Mouse (Mus musculus): ENCODE measurements around the gene Nck2. TPM values are rescaled to one million over a fixed set of nuclear protein-coding genes. Genes with fewer than 3 reads are reported as not detected.

Nck2 gene
- total RNA-seq, 2 experiments from 2014 or later = 38.7 to 38.8 TPM

DNA sequence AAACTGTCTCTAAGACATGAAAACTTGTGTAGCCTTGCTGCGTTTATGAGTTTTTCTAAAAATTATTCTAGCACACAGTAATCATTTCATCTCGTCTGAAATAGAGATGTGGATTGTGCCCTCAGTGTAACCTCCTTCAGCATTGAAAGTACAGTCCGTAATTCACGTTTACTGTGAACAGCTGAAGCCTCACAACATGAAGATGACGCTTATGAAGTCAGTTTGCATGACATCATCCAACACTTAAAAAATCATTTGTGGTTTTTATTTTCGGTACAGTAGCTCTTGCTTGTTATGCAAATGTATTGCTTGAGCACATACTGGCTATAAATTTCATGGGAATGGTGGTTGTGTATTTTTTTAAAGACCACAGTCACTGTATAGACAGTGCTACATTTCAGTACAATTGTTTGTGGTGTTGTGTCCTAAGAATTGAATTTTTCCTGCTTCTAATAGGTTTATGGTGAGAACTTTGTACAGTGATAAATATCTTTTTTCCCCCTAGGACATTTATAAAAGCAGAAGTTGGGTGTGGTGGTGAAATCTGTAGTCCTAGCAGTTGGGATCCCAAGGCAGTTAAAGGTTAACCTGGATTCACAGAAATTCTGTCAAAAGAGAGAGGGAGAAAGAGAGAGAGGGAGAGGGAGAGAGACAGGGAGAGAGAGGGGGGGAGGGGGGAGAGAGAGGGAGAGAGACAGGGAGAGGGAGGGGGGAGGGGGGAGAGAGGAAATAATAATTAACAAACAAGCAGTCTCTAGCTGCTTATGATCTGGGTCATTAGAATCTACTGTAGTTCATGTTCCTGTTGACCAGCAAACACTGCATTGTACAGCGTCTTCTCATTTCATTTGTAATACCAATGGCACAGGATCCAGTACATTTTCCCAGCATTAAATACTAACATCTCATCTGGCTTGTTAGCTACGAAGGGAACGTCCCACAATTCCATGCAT lies 14.2 kb upstream of the Nck2 start:
- intact Hi-C loops (cut with DNase I) = no loop called here
- no peak for DNase-seq (ENCODE audit: low spot score in 2 of 2)

GRCm38 (mm10) chr1:43433853-43434252 lies 10.5 kb upstream of the Nck2 start:
- no peak for DNase-seq (ENCODE audit: low spot score in 2 of 2)
- intact Hi-C loops (cut with DNase I) = no loop called here

DNA sequence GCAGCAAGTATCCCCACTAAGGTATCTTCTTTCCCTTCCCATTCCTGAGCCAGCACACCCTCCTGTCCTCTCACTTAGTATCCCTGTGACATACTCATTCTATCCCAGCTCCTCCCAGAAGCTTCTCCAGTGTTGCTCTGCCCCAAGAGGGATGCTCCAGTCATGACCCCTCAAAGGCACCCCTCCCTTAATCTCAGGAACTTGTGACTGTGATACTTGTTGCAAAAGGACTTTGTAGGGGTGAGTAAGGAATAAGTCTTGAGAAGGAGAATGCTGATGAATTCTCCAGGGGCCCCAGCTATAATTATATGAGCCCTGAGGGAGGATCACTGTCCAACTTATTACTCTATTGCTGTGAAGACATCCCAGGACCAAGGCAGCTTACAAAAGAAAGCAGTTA lies 7.8 kb upstream of the Nck2 start:
- intact Hi-C loops (cut with DNase I) = no loop called here
- no peak for DNase-seq (ENCODE audit: low spot score in 2 of 2)

DNA sequence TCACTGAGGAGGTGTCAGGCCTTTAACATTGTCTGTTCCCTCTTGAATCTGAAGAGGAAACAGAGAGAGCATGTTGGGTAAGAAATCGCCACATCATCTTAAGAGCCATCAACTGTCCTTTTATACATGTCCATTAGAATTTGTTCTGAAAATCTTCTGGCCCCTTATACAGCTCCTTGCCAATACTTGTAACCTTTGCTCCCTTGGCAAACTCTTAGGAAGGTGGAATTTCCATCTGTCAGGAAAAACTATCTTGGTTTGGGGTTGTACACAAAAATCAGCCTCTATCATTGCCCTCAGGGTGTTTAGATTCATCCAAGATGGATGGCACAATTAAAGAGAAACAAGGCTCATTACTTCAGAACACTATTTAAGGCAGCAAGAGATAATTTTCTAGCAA lies 5.1 kb upstream of the Nck2 start:
- intact Hi-C loops (cut with DNase I) = no loop called here
- DNase-seq (ENCODE audit: low spot score in 2 of 2) = no peak

- intact Hi-C loops (cut with DNase I) = loop anchor here (10.0 kb wide), 1 partner anchor 292 kb away; the partner anchor contains the start of gene 1500015O10Rik
- no peak for DNase-seq (ENCODE audit: low spot score in 2 of 2)
These were observed 1.8 kb upstream of the Nck2 start for GRCm38 (mm10) chr1:43442568-43442967.

DNA sequence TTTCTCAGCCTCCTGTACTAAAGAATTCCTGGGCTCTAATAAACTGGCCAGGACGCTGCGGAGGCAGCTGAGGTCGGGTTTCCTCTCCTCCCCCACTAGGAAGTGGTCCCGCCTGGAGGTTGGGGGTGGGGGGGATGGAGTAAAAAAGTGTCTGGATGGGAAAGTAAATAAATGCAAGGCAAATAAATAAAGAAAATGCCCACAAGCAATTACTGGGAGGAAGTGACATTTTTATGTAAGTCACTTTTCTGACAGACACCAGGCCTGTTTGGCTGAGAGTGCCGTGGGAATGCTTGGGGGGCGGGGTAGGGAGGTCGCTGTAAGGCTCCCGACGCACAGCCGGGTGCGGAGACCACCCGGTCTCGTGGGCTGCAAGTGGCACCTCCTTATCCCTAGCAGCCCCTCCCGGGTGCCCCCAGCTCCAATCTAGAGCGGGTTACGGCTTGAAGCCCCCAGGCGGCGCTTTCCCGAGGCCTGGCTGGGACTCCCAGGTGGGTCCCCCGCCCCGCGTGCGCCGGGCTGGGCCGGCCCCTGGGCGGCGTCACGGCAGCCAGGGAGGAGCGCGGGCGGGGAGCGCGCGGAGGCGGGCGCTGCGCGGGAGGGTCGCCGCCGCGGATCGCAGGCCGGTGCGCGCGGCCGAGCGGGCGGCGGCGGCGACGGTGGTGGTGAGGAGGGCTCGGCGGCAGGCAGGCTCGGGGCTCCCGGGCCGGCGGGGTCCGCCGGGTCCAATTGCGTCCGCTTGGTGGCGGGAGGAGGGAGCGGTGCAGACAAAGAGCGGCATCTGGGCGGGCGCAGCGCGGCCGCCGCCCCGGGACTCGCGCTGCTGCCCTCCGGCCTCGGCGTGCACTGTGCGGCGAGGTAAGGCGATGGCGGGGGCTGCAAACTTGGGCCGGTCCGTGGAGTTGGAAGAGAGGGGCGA lies 1.1 kb downstream of the Nck2 start:
- intact Hi-C loops (cut with DNase I) = loop anchor here (1.0 to 10.0 kb wide), 4 partner anchors 24 to 289 kb away; partner anchors contain the start of gene 1500015O10Rik
- peak; percentile 78 to 85 for DNase-seq (ENCODE audit: low spot score in 2 of 2)

GRCm38 (mm10) chr1:43446089-43446533 lies 1.7 kb downstream of the Nck2 start:
- intact Hi-C loops (cut with DNase I) = loop anchor here (5.0 to 10.0 kb wide), 3 partner anchors 84 to 289 kb away; partner anchors contain the start of gene 1500015O10Rik
- peak; percentile 41 to 52 for DNase-seq (ENCODE audit: low spot score in 2 of 2)

DNA sequence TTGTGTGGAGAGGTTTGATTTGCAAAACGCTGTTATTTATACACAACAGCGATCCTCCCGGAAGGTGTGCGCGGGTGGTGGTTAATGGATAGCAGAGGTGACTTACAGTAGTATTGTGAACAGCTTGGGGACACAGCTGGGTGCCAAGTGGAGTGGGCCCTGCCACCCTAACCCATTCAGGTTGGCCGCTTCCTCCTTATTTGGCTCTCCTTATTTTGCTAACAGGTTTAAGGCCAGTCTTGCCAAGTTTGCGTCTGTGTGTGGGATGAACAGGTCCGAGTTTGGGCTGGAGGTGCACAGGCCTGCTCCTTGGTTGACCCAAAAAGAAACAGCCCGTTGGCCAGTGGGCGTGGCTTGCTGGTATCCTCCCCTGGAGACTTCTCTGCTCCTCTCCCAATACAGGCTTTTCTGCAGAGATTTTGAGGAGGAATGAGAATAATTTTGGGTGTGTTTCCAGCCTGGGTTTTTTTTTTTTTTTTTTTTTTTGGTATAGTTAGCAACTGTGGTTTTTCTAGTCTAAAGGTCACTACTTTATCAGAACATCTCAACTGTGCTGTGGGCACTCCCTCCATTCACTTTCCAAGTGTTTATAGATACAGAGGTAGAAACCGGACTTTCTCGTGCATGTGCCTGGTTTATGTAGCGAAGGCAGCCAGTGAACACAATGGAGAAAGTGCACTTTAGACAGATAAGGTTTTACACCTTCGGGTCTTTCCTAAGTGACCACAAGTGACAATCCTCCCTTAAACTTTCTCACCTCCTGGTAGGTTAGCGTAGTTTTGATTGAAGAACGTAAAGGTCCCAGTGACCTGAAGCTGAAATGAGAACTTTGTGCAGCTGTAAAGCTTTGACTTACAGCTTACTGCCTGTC lies 2.6 kb downstream of the Nck2 start:
- no peak for DNase-seq (ENCODE audit: low spot score in 2 of 2)
- intact Hi-C loops (cut with DNase I) = loop anchor here (5.0 to 10.0 kb wide), 3 partner anchors 85 to 288 kb away; partner anchors contain the start of gene 1500015O10Rik

DNA sequence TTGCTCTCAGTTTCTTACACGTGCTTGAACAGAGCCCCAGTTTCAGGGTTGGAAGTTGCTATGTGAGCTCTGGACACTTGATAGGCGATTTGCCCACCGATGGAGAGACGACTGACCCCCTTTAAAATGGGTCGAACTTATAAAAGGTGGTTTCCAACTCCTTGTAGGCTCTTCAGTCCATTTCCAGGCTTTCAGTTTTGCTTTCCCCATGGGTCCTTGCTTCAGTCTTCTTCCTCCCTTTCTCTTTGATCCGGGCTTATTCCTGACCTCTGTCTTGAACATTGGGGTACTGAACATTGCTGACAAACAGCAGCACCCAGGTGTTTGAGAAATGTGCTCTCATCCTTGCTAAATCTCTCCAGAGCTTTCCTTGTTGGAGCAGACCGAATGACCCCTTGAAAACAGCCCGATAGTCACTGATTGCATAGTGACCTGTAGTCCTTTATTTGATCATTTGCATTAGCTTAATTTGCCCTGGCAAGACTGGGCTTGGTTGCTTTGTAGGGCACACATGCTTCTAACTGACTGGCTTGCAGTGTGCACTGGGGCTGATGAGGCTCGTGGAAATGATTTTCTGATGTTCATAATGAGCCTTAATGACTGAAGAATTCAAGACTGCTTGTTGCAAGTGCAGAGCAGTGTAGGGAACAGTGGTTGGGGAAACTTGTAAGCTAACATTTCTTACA lies 3.4 kb downstream of the Nck2 start:
- intact Hi-C loops (cut with DNase I) = loop anchor here (5.0 to 10.0 kb wide), 3 partner anchors 85 to 287 kb away; partner anchors contain the start of gene 1500015O10Rik
- DNase-seq (ENCODE audit: low spot score in 2 of 2) = no peak

DNA sequence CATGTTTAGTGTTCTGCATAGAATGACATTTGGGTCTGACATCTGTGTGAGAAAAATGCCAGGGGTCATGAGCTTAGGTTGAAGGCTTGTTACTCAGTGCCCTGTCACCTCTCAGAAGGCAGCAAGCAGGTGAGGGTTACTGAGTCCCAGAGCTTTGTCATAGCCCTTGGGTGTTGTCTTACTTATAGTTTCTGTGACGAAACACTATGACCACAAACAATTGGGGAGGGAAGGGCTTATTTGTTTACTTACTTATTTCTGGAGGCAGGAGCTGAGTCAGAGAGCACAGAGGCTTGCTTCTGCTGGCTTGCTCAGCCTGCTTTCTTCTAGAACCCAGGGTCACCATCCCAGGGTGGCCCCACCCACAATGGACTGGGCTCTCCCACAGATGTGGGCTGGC lies 6.4 kb downstream of the Nck2 start:
- no peak for DNase-seq (ENCODE audit: low spot score in 2 of 2)
- intact Hi-C loops (cut with DNase I) = no loop called here

- no peak for DNase-seq (ENCODE audit: low spot score in 2 of 2)
- intact Hi-C loops (cut with DNase I) = no loop called here
These were observed 9.3 kb downstream of the Nck2 start for GRCm38 (mm10) chr1:43453683-43454082.

DNA sequence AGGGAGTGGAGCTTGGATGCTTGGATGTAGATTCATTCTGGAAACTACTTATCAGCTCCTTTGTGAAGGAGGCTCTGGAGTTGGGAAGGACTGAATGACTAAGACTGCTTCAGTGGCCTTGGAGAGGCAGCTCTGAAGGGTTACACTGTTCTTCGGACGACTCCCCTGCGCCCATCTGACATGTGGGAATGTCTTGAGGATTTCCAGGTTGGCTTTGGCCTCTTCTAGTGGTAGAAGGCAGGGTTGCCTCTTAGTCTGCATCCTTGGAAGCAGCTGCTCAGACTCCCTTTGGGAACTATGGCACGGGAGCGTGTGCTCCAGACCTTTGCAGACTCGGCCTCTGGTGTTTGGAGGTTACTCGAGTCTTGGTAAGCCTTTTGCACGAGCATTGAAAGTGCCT lies 10.4 kb downstream of the Nck2 start:
- intact Hi-C loops (cut with DNase I) = no loop called here
- DNase-seq (ENCODE audit: low spot score in 2 of 2) = no peak

- DNase-seq (ENCODE audit: low spot score in 2 of 2) = no peak
- intact Hi-C loops (cut with DNase I) = no loop called here
These were observed 10.8 kb downstream of the Nck2 start for GRCm38 (mm10) chr1:43455196-43455595.

DNA sequence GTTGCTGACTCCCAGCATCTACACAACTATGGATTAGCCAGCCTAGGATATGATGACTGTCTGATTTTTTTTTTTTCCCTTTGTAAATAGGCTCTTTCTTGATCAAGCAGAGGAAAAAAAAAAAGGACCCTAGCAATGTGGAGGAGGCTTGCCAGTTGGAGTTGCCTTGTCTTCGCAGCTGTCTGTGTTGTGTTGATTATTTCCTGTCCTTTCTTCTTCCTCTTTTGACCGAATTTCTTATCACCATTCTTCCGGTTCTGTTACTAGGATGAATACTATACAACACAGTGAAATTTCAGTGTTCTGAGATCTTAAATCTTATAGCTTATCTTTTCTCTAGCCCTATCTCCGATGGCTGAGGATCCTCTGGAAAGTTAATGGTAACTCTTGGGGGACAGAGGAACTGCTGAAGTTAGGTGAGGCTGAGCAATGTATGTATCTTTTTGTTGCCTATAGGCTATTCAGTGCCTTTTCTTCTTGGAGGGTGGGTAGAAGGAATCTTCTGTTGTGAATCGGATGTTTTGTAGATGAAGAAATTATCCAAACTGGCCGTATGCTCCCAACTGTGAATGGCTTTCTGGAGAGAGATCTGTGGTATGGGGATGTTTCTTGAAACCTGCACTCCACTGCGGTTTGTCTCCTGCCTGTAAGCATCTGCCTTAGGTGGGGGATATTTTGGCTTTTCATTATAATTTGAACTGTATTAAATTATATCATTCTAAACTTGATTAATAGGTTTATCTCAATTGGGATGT lies 12.8 kb downstream of the Nck2 start:
- no peak for DNase-seq (ENCODE audit: low spot score in 2 of 2)
- intact Hi-C loops (cut with DNase I) = no loop called here

DNA sequence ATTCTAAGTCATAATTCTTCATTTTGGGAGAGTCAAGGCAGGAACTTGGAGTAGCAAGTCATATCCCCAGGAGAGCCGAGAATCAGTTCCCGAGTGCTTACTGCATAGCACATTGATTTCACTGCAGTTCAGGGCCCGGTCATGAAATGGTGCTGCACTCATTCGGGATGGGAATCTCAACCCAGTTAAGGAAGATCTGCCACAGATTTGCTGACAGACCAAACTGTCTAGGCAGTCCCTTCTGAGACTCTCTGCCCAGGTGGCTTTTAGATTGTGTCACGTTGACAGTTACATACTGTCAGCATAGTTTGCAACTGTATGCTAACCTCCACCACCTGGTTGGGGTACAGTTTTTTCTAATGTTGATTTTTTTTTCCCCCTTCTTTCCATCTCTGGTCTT lies 16.1 kb downstream of the Nck2 start:
- intact Hi-C loops (cut with DNase I) = no loop called here
- no peak for DNase-seq (ENCODE audit: low spot score in 2 of 2)

DNA sequence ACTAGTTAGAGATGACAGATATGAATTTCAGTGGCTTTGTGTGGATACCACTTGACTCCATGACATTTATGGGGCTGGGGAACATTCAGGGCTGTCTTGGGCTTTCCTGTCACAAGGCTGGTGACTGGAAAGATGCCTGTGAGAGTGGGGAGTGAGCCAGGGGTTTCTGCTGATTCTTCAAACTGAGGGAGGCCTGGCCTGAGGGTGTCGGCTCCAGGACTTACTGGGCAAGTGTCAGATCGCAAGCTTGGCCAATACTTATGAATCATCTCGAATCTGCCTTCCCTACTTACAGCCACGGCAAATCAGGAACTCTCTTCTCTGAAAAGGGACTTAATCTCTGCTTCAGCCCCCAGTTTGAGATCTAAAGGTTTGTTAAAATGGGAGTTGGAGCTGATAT lies 18.3 kb downstream of the Nck2 start:
- intact Hi-C loops (cut with DNase I) = no loop called here
- no peak for DNase-seq (ENCODE audit: low spot score in 2 of 2)

DNA sequence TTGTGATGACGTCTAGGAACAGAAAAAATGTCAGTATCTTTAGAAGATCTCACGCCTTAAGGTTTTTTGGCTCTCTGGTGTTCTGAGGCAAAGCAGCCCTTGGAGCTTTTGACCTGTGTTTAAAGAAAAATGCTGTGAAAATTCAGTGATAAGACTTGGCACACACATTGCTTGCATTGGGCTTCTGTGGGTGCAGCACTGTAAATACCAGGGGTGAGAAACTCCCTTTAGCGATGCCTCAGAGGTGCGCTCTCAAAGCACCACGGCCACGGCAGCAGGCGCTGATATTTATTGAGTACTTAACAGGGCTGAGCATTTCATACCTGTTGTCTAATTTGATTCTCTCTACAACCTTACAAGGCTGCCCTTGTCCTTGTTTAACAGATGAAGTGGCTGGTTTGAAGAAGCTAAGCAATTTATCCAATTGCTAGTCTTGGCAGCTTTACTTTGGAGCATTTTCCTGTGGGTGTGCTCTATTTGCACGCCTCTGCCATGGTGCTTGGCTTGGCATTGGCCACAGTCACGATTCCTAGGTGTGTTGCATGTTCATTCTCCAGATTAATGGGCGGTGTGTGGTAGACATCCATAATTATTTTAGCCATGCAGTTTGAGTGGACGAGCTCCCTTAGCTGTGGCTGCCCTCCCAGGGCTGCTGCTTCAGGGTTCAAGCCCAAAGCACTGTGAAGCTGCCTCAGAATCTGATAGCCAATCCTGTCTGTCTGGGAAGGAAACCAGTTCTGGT lies 19.7 kb downstream of the Nck2 start:
- DNase-seq (ENCODE audit: low spot score in 2 of 2) = peak; percentile 52 to 70
- intact Hi-C loops (cut with DNase I) = no loop called here
